Mouse (Mus musculus): ENCODE results near the gene Cwc25. TPM values are rescaled to one million over a fixed set of nuclear protein-coding genes. Genes with fewer than 3 reads are reported as not detected.

Cwc25 gene
- total RNA-seq, 2 experiments from 2014 or later = 18.8 to 19.4 TPM

Small RNA genes within 50 kb of the gene (microRNA-seq; reads per million reads assigned to microRNA genes)
- gene Mir8102 = not detected

Other genes starting within 250 kb of the Cwc25 start
- gene Srcin1, start 190.4 kb downstream of the Cwc25 start, total RNA-seq (2021) = 100 to 1,000 TPM; 281 to 294 TPM
- 10 to 100 TPM; 15.0 to 18.4 TPM for gene Epop, start 136.9 kb downstream of the Cwc25 start, total RNA-seq (2021)
- gene Mllt6, start 103.1 kb downstream of the Cwc25 start, total RNA-seq (2021) = 10 to 100 TPM; 66.9 to 71.6 TPM
- gene Cisd3, start 80.7 kb downstream of the Cwc25 start, total RNA-seq (2021) = 10 to 100 TPM; 34.6 to 37.8 TPM
- gene Pcgf2, start 66.1 kb downstream of the Cwc25 start, total RNA-seq (2021) = 10 to 100 TPM; 48.3 to 51.6 TPM
- 100 to 1,000 TPM; 153 to 159 TPM for gene Psmb3, start 63.2 kb downstream of the Cwc25 start, total RNA-seq (2021)
- gene Pip4k2b, start 21.9 kb downstream of the Cwc25 start, total RNA-seq (2021) = 100 to 1,000 TPM; 146 to 153 TPM
- gene 1700001P01Rik, start 9.4 kb upstream of the Cwc25 start, total RNA-seq (2021) = under 1 TPM; 0.60 to 0.63 TPM
- 100 to 1,000 TPM; 423 to 456 TPM for gene Rpl23, start 15.9 kb upstream of the Cwc25 start, total RNA-seq (2021)
- gene Lasp1, start 32.4 kb upstream of the Cwc25 start, total RNA-seq (2021) = 100 to 1,000 TPM; 190 to 203 TPM
- gene B230217C12Rik, start 74.2 kb upstream of the Cwc25 start, total RNA-seq (2021) = 10 to 100 TPM; 40.0 to 45.1 TPM
- gene Fbxo47, start 117.6 kb upstream of the Cwc25 start, total RNA-seq (2021) = under 1 TPM; 0.63 to 0.86 TPM
- gene Plxdc1, start 219.9 kb upstream of the Cwc25 start, total RNA-seq (2021) = 1 to 10 TPM; 5.9 to 8.3 TPM
- gene Arl5c, start 229.6 kb upstream of the Cwc25 start, total RNA-seq (2021) = 1 to 10 TPM; 2.6 to 3.7 TPM